Mouse (Mus musculus): ENCODE results near the gene Fggy.

DNA sequence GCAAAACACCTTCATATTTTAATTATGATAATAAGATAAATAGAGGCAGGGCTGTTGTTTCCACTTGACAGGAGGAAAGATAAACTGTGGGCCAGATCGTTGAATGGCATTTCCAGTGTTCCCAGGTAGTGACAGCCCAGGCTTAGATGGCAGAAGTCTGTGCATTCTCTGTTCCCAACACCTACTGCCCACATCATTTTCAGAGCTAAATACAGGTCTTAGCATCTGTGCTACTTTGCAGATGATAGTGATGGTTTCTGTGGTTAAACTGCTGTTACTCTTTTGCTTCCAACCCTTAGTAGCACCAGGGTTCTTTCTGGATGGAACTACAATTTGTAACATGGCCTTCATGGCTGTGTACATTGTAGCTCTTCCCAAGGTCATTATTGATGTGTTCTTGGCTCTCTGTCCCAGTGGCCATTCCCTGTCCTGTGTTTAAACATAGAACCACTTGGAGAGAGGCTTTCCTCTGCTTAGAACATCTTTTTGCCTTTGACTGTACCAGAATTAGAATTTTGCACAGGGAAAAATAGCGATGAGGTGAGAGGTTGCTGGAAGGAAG lies 31.5 kb downstream of the Fggy start:
- no peak for TF ChIP-seq CTCF (IDR thresholded peaks at IDR 0.05; ENCODE audit: low read depth, low read length)
- no peak for TF ChIP-seq POLR2A (IDR thresholded peaks at IDR 0.05; ENCODE audit: insufficient read depth, low read length)
- no peak for TF ChIP-seq EP300 (IDR thresholded peaks at IDR 0.05; ENCODE audit: insufficient read depth, low read depth, low read length)

Data from ES-Bruce4 (cell line).